Mouse (Mus musculus) heart, embryonic 11.5 days (tissue): Measurements from ENCODE around the gene Rad54l2. TPM values are rescaled to one million over a fixed set of nuclear protein-coding genes. Genes with fewer than 3 reads are reported as not detected.

Experiments
- ATAC-seq: fragments of 200-750 bp; cut with Nextera tagmentation; replicated peaks from 2 replicates; pipeline ENCODE4 v1.8.0; 2017; ENCODE audit warnings: moderate library complexity; ENCODE audit not compliant: insufficient number of reproducible peaks, low FRiP score, low TSS enrichment
- H3K27ac ChIP-seq: fragments of 300-500 bp; sonication (generic); 2 replicates; pipeline ENCODE4 v1.5.1; 2014; ENCODE audit warnings: mild to moderate bottlenecking, low read depth, low read length
- H3K27me3 ChIP-seq: fragments of 300-500 bp; sonication (generic); 2 replicates; pipeline ENCODE4 v1.6.1; 2014; ENCODE audit warnings: mild to moderate bottlenecking, low read length, mixed read lengths; ENCODE audit not compliant: control insufficient read depth, insufficient read depth
- H3K36me3 ChIP-seq: fragments of 300-500 bp; sonication (generic); 2 replicates; pipeline ENCODE4 v1.6.1; 2014; ENCODE audit warnings: mild to moderate bottlenecking, low read length, moderate library complexity, mixed read lengths; ENCODE audit not compliant: control insufficient read depth, insufficient read depth
- H3K4me1 ChIP-seq: fragments of 300-500 bp; sonication (generic); 2 replicates; pipeline ENCODE4 v1.6.1; 2014; ENCODE audit warnings: low read length; ENCODE audit not compliant: control insufficient read depth, insufficient read depth
- H3K4me2 ChIP-seq: fragments of 300-500 bp; sonication (generic); 2 replicates; pipeline ENCODE4 v1.6.1; 2014; ENCODE audit warnings: mild to moderate bottlenecking, moderate library complexity
- H3K4me3 ChIP-seq: fragments of 300-500 bp; sonication (generic); 2 replicates; pipeline ENCODE4 v1.5.1; 2014; ENCODE audit warnings: low read depth, low read length
- H3K9ac ChIP-seq: fragments of 300-500 bp; sonication (generic); 2 replicates; pipeline ENCODE4 v1.6.1; 2014; ENCODE audit warnings: mild to moderate bottlenecking, low read depth, low read length, moderate library complexity
- H3K9me3 ChIP-seq: fragments of 300-500 bp; sonication (generic); replicated peaks from 2 replicates; pipeline ENCODE4 v1.6.1; 2016; ENCODE audit warnings: low read length; ENCODE audit not compliant: control insufficient read depth
- WGBS: fragments of 180-500 bp; shearing (Covaris S2); extraction: QIAGEN DNeasy Blood & Tissue Kit; methylation state at CpG from one replicate; pipeline ENCODE4 v1.1.7; 2014; ENCODE audit not compliant: insufficient replicate concordance; 5-methylcytosine and 5-hydroxymethylcytosine counted together
- polyA plus RNA-seq: library from polyadenylated mRNA; unstranded; fragments of >200 nt; fragmentation: Nextera tagmentation; extraction: Ambion mirVana; gene quantifications from 2 replicates; pipeline ENCODE4 v1.2.1, GENCODE M21; 2014

Gene Rad54l2
- polyA plus RNA-seq, 1 experiment from 2014 or later, result 5.8 TPM

GRCm38 (mm10) chr9:106643128-106643527, 145.9 kb downstream of the Rad54l2 start:
- H3K4me3 ChIP-seq, result no peak overlapping the region
- no peak overlapping the region for H3K27ac ChIP-seq
- no peaks in the 10 kb centered on the region for H3K36me3 ChIP-seq
- WGBS, result 35% methylated on average over 7 of the region's 7 CpGs
- H3K4me2 ChIP-seq, result no peak overlapping the region
- H3K9ac ChIP-seq, result no peak overlapping the region
- no peak for ATAC-seq
- H3K9me3 ChIP-seq, result no peaks in the 10 kb centered on the region
- no peaks in the 10 kb centered on the region for H3K4me1 ChIP-seq
- H3K27me3 ChIP-seq, result peaks cover 18% of the 10 kb centered on the region

DNA sequence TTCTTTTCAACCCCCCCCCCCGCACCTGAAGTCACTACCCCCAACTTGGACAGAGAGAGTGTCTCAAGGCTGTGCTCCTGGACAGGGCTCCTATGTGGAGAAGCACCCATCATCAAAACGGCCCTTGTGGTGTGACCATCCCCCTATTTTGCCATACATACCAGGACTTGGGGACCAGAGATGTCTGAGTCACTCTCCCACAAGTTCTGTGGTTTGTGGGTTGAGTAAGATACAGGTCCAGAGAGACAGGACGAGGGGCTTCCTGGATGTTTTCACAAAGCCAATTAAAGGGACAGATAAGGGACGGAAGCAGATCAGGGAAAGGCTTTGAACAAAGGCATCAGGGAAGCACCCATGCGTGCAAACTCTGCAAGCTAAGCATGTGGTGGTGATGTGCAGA, 147.6 kb downstream of the Rad54l2 start:
- 34% methylated on average over 5 of the region's 5 CpGs for WGBS
- H3K4me1 ChIP-seq, result no peaks in the 10 kb centered on the region
- H3K27me3 ChIP-seq, result peaks cover 2% of the 10 kb centered on the region; the same call in 1 of the 2 replicates
- no peak overlapping the region for H3K27ac ChIP-seq
- ATAC-seq, result no peak
- H3K4me2 ChIP-seq, result no peak overlapping the region
- H3K4me3 ChIP-seq, result no peak overlapping the region
- no peak overlapping the region for H3K9ac ChIP-seq
- H3K36me3 ChIP-seq, result no peaks in the 10 kb centered on the region
- no peaks in the 10 kb centered on the region for H3K9me3 ChIP-seq

DNA sequence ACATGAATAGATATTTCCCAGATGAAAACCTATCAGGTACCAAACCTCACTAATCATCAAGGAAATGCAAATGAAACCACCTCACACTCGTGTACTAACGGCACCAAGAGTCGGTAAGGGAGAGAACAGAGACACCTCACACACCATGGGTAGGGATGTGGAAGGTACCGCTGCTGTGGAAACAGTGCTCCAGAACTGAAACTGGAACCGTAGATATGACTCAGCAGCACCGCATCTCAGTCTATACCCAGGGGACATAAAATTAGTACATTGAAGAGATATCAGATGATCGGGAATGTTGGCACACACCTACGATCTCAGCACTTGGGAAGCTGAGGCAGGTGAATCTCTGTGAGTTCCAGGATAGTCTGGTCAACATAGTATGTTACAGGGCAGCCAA, 150.8 kb downstream of the Rad54l2 start:
- Histone ChIP-seq H3K27me3 (no peaks in the 10 kb centered on the region), H3K4me3 (no peak overlapping the region), H3K9me3 (no peaks in the 10 kb centered on the region), H3K9ac (no peak overlapping the region), H3K4me2 (no peak overlapping the region), H3K27ac (no peak overlapping the region), H3K4me1 (no peaks in the 10 kb centered on the region), H3K36me3 (no peaks in the 10 kb centered on the region)
- ATAC-seq, result no peak
- 89% methylated on average over 8 of the region's 8 CpGs for WGBS

Other genes with a start within 250 kb of the Rad54l2 start
- gene Iqcf3, start 227.6 kb downstream of the Rad54l2 start, polyA plus RNA-seq, result not detected in 2 replicates
- not detected in 2 replicates for gene Iqcf4, start 218.2 kb downstream of the Rad54l2 start, polyA plus RNA-seq
- not detected in 2 replicates for gene Iqcf6, start 162.6 kb downstream of the Rad54l2 start, polyA plus RNA-seq
- 0.18 TPM in 1 of 2 replicates, not detected in the other for gene Grm2, start 133.1 kb downstream of the Rad54l2 start, polyA plus RNA-seq
- 34.7 and 36.8 TPM in 2 replicates for gene Tex264, start 103.3 kb downstream of the Rad54l2 start, polyA plus RNA-seq
- 21.7 and 23.5 TPM in 2 replicates for gene Dcaf1, start 32.7 kb upstream of the Rad54l2 start, polyA plus RNA-seq
- 8.1 and 8.7 TPM in 2 replicates for gene Rbm15b, start 98.2 kb upstream of the Rad54l2 start, polyA plus RNA-seq
- gene Manf, start 102.8 kb upstream of the Rad54l2 start, polyA plus RNA-seq, result 296 and 316 TPM in 2 replicates